Mouse (Mus musculus) adrenal gland, postnatal 25 days (tissue): Measurements from ENCODE around the gene Zfp991. TPM values are rescaled to one million over a fixed set of nuclear protein-coding genes. Genes with fewer than 3 reads are reported as not detected.
"Not testable (repeated sequence)": the region's sequence is repeated elsewhere in the genome, so short reads cannot be mapped to it uniquely, and the experiment has no call there.

ENCODE experiments used
- DNase-seq: peaks from one replicate; pipeline ENCODE4 v3.0.0; 2021; ENCODE audit warnings: mixed read lengths
- long read RNA-seq: library from polyadenylated mRNA; stranded (forward); transcript quantifications from one replicate; pipeline ENCODE4 v2.0.0, GENCODE M21; 2021
- total RNA-seq: library from RNA; stranded (reverse); gene quantifications from 2 replicates; pipeline ENCODE4 v1.2.3, GENCODE M21; 2021

Gene Zfp991
- 6.9 and 13.3 TPM in 2 replicates for total RNA-seq
- long read RNA-seq, partial matches to known transcripts: 3 of 4 reads
- long read RNA-seq, other reads (novel, unspliced or antisense): 1 of 4 reads

DNA sequence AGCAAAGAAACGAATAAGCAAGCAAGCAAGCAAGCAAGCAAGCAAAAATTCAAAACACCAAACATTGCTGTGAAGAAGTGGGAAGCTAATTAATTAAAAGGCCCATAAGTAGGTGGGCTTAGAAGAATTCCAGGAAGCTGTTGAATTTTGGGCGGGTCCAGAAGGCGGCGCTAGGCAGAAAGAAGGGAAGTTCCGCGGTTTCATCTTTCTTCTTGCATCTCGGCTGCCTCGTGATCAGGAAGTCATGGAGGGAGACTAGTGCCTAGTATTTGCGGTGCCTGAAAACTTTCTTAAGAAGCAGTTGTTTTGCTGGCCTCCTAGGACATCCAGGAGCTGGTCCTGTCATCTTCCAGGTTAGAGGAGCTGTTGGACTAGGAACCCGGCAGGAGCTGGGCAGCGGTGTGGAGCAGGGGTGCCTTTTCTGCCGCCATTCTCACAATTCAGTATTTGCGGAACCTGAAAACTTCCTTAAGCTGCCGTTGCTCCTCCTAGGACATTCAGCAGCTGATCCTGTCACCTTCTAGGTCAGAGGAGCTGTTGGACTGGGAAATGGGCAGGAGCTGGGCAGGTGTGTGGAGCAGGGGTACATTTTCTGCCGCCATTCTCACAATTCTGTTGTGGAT lies at the start of gene Zfp991:
Zfp991 (plus strand) TSS at position 202 of the 623 bp plus-strand sequence.
- not testable (repeated sequence) for DNase-seq

DNA sequence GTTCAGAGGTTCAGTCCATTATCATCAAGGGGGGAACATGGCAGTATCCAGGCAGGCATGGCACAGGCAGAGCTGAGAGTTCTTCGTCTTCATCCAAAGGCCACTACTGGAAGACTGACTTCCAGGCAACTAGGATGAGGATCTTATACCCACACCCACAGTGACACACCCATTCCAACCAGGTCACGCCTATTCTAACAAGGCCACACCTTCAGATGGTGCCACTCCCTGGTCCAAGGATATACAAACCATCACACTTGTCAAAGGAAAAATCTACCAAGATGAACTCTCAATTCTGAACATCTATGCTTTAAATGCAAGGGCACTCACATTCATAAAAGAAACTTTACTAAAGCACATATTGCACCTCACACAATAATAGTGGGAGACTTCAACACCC lies 36.2 kb upstream of the Zfp991 start:
- not testable (repeated sequence) for DNase-seq

DNA sequence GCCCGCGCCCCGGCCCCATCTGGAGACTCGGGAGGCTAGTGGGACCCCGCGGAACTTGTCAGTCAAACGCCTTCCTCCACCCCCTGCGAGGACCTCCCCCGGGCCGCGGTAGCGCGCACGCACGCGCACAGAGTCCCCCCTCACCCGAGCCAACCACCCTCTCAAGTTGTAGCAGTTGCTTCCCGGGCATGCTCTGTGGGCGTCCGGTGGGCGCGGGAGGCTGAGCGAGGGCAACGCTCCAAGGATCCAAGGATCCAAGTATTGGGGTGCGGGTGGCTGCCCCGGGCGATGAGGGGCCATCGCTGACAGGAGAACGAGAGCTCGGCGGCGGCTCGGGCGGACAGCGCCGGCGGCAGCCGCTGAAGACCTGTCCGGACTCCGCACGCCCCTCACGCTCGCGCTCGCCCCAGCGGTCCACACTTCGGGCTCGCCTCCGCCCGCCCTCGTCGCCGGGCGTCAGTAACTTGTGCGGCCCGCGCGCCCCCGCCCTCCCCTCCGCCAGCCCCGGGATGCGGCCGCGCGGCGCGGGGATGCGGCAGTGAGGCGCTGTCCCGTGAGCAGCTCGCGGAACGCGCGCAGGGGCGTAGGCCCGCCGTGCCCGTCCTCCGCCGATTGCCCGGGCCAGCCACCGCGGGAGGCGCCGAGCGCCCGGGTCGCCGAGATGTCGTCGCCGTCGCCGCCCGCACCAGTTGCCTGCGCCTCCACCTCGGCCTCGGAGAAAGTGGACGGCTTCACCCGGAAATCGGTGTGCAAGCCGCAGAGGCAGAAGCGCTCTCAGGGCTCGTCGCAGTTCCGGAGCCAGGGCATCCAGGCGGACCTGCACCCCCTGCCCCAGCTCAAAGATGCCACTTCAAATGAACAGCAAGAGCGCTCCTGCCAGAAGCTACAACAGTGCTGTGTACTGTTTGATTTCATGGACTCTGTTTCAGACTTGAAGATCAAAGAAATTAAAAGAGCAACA lies 29.9 kb upstream of the Zfp991 start:
- not testable (repeated sequence) for DNase-seq

DNA sequence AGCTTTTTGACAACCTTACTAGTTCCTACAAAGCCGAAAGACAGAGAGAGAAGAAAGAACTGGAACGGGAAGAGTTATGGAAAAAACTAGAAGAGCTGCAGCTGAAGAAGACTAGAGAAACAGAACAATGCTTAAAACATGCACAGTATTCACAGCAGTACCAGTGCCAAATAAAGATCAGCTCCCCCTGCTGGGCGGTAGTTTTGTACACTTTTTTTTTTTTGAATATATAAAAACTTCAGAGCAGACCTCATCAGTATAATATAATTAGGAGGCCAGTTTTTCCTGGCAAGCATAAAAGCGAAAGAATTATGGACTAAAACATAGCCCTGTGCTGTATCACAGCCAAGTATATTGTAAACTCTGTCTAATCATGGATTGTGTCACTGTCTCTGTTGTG lies 28.0 kb upstream of the Zfp991 start:
- not testable (repeated sequence) for DNase-seq

DNA sequence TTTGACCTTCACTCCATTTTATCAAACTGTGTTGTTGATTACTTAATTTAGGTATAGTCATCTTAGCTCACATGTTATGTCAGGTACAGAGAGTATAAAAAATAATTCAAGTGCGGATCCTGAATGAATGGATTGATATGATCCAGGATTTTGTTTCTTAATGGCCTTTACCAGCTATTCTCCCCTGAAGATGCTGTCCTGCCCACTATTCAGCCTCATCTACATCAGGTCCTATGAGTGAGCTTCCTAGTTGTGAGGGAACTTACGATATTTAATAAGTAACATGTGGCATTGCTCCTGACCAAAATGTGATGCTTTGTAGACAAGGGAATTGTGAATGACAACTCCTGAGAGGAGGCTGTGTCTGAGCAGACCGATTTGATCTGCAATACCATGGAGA lies 14.0 kb upstream of the Zfp991 start:
- DNase-seq: not testable (repeated sequence)

DNA sequence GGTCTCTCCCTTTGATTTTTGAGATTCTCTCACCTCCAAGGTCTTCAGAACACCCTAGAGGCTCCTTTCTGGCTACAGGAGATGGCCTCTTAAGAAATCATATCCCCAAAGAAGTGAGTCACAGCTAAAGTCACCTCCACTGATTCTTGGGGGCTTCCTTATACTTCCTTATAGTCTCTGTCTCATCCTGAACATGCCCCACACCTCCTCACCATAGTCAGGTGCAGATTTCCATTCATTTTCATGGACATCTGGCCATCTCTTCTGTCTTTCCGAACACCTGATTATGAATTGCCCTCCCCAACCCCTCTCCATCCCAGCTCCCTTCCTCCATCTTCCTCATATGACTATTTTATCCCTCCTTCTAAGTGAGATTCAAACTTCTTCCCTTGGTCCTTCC lies 9.6 kb upstream of the Zfp991 start:
- not testable (repeated sequence) for DNase-seq

DNA sequence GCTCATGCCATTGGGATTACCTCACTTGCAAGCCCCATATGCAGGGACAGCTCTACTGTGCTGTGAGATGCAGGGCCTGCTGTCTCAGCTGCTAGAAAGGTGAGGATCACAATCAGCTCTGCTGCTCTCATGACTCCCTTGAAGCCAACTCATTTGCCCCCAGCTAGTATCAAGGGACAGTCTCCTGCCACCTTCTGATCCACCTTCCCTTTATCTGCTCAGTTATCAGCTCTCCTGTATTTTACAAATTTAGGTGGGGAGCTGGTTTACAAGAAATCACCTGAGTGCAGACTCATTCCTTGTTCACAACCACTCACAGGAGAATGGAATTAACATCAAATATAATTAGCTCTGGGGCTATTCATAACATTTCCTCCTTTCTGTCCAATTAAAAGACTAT lies 8.0 kb upstream of the Zfp991 start:
- DNase-seq: not testable (repeated sequence)

DNA sequence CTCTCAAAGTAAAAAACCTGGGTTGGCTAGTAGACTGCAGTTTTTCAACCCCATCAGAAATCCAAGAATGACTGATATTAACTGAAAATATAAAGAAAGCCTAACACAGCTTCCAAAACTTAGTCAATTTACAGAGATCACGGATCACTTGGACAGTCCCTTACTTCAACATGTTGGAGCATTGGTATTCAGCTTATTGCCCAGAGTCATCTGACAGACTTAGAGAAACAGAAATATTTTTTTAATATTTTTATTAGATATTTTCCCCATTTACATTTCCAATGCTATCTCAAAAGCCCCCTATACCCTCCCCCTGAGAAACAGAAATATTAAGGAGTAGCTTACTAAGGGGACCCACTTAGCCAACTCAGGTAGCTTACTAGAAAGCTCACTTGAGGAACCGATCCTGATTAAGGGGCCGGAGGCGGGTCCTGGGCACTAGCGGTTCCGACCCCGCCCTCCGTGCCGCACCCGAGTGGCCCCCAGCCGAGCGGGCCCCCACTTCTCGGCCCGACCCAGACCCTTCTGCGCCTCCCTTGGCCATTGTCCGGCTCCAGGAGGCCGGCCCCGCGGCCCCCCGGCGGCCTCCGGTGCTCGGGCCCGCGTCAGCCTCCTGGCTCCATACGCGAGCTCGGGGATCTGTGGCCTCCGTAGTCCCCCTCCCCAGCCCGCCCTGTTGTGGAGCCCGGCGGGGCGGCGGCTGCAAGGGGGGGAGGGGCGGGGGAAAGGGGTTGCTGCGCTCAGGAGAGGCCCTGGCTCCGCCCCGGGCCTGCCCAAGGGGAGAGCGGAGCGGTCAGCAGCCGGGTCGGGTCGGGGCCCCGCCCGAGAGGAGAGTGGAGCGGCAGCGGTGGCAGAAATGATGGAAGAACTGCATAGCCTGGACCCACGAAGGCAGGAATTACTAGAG lies 7.2 kb upstream of the Zfp991 start:
- DNase-seq: peak; percentile 44

DNA sequence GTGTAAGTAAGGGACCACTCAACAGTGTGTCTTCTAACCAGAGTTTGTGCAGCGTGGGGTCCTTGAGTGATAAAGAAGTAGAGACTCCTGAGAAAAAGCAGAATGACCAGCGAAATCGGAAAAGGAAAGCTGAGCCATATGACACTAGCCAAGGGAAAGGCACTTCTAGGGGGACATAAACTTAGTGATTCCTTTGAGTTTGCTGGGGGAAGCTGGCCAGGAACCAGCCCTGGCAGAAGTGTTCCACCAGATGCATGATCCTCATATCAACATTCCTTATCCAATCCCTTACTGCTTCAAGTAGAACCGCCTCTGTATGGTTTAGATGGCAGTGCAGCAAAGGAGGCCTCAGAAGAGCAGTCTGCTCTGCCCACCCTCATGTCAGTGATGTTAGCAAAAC lies 6.5 kb upstream of the Zfp991 start:
- DNase-seq: not testable (repeated sequence)

DNA sequence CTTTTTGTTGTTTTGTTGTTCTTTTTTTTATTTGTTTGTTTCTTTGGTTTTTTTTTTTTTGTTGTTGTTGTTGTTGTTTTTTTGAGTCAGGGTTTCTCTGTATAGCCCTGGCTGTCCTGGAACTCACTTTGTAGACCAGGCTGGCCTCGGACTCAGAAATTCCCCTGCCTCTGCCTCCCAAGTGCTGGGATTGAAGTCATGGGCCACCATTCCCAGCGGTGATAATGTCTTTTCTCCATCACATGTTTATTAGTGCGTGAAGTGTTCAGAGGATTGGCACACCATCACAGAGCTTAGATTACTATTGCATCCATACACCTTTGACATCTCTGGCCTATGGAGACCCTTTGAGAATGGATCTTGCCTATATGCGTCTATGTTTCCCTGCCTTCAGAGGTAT lies 6.0 kb upstream of the Zfp991 start:
- not testable (repeated sequence) for DNase-seq

DNA sequence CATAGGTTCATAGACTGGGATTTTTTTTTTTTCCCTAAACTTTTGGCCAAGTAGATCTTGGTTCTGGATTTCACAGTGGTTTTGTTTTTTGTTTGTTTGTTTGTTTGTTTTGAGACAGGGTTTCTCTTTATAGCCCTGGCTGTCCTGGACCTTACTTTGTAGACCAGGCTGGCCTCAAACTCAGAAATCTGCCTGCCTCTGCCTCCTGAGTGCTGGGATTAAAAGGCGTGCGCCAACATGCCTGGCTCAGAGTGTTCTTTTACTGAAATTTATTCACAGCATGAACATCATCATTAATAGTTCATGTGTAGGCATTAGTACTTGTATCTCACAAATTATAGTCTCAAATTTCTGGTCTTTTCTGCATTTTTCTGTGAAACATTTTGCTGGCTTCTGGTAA lies 5.4 kb upstream of the Zfp991 start:
- DNase-seq: not testable (repeated sequence)

DNA sequence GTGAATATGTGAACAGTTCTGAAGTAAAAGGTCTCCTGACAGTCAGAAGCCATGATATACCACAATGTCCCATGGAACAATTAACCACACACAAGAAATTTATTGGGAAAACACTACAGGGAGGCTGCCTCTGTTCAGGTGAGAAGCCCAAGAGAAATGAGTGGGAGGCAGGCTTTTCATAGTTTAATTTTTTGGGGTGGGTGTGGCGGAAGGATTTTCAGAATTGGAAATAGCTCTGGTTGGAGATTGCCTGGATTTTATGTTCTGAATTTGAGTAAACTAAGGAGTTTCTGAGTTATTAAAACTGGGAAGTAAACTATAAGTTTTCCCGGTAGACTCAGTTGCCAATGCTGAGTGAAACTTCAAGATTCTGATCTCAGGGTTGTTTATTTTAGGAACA lies 4.7 kb upstream of the Zfp991 start:
- DNase-seq: not testable (repeated sequence)

DNA sequence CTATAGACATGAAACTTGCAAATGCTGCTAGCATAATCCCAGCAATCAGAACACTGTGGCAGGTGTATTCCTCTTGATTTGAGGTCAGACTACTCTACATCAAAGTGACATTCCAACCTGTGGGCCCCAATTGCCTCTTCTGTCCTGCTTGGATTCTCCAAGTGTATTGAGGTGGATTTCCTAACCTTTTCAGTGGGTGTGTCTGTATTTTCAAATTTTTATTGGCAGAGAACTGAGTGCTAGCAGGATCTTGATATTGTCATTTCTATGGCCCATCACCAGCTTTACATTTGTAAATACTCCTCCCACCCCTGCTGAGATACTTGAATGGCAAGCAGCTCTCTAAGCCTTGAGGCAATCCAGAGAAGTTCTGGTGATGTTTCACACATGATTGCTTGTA lies 3.7 kb upstream of the Zfp991 start:
- DNase-seq: not testable (repeated sequence)

DNA sequence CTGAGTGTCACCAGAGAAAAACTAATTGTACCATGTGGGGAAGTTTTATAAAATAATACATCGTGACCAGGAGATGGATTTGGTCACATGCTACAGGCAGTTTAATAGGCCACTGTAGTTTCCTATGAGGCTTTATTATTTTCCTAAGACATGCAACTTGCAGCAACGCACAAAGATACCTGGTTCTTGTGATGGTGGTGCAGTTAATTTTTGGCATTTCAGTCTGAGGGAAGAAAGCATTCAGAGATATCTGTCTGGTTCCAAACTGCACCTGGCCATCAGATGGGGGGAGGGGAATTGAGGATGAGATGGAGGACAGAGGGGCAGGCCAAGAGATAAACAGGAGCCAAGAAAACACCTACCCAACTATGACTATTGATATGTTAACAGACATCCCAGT lies 1.8 kb downstream of the Zfp991 start:
- not testable (repeated sequence) for DNase-seq

DNA sequence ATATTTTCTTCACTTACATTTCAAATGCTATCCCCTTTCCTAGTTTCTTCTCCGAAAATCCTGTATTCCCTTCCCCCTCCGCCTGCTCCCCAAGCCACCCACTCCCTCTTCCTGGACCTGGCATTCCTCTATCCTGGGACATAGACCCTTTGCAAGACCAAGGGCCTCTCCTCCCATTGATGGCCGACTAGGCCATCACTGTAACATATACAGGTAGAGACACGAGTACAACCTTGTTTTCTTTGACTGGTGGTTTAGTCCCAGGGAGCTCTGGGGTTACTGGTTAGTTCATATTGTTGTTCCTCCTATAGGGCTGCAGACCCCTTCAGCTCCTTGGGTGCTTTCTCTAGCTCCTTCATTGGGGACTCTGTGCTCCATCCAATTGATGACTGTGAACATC lies 9.9 kb downstream of the Zfp991 start:
- not testable (repeated sequence) for DNase-seq

DNA sequence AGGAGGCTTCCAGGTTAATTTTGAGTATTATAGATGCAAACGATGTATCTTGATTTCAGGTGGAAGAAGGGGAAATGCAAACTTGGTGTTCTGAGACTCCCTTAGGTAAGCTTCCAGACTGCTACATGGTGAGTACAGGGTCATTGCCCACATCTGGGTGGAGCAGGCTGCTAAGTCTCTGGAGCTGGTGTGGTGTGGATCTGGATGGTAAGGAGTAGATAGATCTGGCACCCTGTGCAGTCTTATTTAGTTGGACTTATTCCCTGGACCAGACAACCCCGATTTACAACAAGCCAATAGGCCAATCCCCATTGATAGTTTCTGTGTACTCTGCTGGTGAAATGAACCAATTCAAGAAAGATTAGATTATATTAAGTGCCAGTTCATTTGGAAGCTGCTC lies 33.4 kb downstream of the Zfp991 start:
- not testable (repeated sequence) for DNase-seq

DNA sequence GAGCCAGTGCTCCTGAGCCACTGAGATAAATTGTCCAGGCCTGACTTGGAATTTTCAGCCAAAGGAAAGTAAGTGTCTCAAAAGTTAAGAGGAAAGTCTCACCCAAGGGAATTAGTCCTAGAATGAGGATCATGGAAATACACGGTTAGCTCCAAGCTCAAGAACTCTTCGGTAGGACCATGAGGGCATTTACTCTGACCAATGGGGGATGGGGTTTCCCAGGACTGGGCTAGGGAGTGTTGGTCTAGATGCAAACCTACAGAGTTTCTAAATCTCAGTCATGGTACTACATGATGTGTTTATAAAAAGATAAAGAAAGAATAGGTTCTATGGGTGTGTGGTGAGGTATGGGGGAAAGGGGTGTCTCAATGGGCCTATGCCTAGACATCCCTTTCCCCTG lies 38.7 kb downstream of the Zfp991 start:
- DNase-seq: not testable (repeated sequence)

DNA sequence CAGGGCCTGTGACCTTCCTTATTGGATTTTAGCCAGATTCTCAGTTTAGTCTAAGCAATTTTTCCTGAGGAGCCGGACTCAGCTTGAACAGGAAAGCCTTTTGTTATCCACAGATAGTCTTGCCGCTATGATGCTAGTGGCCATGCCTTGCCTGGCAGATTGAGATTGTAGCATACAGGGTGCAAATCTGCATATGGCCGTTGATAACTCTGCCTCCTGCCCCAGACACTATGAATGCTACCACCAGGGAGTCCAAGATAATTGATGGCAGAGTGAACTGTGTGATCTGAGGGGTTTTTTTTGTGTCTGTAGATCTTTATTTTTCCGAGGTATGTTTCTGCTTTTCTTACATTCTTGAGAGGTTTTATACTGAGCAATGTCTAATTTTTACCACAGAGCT lies 39.7 kb downstream of the Zfp991 start:
- not testable (repeated sequence) for DNase-seq

DNA sequence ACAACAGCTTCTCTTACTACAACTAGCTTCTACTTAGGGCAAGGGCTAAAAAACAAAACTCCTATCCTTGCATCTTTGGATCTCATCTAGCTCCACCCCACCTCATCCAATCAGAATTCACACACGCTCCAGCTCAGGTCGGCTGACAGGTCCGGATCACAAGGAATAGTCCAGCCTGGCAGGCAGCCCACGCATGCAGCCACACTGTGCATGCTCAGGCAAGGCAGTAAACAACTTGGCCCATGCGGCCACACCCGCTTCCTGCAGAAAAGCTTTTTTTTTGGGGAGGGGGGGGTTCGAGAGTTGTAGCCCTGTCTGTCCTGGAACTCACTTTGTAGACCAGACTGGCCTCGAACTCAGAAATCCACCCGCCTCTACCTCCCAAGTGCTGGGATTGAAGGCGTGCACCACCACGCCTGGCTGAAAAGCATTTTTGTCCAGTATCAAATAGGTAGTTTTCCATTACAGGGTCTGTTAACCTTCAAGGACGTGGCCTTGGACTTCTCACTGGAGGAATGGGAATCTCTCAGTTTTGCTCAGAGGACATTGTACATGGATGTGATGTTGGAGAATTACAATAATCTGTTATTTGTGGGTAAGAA lies 44.5 kb downstream of the Zfp991 start:
- DNase-seq: not testable (repeated sequence)

DNA sequence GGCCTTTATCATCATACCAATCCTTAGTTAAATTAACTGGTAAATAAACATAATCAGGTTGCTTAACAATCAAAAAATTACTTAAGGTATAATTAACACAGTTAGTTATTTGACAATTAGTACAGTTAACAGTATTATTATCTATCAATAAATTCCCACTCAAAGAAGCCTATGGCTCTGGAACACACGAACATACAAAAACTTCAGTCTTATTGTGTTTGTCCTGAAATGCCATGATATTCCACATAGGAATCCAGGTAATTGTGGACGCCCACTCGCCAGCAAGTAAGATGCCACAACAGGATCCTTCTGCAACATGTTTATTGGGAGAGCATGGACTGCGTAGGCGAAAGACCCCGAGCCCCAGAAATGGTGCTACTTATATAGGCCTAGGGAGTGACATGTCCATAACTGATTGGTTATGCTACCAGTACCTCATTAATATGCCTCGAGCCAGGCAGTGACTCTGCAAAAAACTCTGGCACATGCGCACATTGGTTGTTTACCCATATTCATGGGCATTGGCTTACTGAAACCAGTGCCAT lies 49.4 kb downstream of the Zfp991 start:
- not testable (repeated sequence) for DNase-seq

DNA sequence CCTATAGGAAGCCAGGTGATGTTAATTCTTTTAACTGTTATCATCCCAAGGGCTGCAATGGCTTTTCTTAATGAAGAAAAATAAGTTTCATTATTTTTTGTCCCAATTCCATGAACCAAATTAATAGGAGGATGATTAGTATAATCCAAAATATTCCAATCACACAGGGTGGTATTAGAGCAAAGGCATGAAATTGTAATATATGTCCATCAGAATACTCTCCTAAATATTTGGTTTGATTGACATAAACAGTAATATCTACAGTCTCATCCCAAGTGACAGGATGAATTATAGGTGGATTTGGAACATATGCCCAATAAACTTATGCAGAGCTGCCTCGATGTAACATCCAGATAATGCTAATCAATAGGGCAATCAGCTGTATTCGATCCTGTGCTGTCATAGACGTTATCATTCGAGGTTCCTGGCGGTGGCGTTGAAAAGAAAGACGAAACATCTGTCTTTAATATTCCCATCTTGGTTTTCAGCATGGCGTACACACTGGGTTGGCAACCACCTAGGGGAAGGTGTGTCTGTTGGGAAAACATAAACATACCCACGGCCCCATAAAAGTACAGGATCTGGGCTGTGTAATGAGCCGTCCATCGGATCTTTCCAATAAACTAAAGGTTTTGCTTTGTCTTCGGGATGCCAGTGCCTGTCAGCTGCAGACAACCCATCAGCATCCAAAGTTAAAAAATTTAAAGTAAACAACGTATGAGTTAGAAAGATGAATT lies 50.3 kb downstream of the Zfp991 start:
- DNase-seq: not testable (repeated sequence)
